17 mouse cellular contexts compared by ENCODE assay signal in genomic region chr6:100519837-100520236, GRCm38 (mm10).
DNase-seq lines count a peak whose midpoint lies in the region; ATAC-seq and TF ChIP-seq lines count a peak whose summit lies in the region.
"Had no signal": no experiment of that assay in that cellular context is flagged by ENCODE, and none has a peak within 500 bp of the region (broad histone marks: within the 10 kb centered on the region; RNA-seq: fewer than 3 reads in every experiment).

No protein-coding gene starts in this region.

- DNase-seq in hindbrain, postnatal 0 days (ENCODE audit: low spot score), result peak; percentile 44
- DNase-seq in MN1 (ENCODE audit: low spot score), result peak; percentile 41
- DNase-seq: adrenal gland, adult 8-10 months; cerebellum, postnatal 10 days; embryo, embryonic 11 days; forebrain, postnatal 0 days; gastrocnemius, adult 2 months; heart, adult 18-20 months had no signal

- H3K4me1 ChIP-seq in hindbrain, postnatal 0 days (ENCODE audit: insufficient read depth, low read length), result no peaks in the 10 kb centered on the region
- peaks cover 6% of the 10 kb centered on the region; the same call in 1 of the 2 replicates for H3K4me1 ChIP-seq in hindbrain, embryonic 16.5 days (ENCODE audit: control insufficient read depth, insufficient read depth, low read depth, low read length)
- H3K4me1 ChIP-seq in midbrain, embryonic 12.5 days, result peaks cover 13% of the 10 kb centered on the region
- H3K4me1 ChIP-seq in midbrain, embryonic 15.5 days, result peaks cover 17% of the 10 kb centered on the region

- no peaks in the 10 kb centered on the region for H3K36me3 ChIP-seq in hindbrain, postnatal 0 days (ENCODE audit: insufficient read depth, low read length)
- H3K36me3 ChIP-seq in hindbrain, embryonic 16.5 days (ENCODE audit: control insufficient read depth, insufficient read depth, low read length), result no peaks in the 10 kb centered on the region
- no peaks in the 10 kb centered on the region for H3K36me3 ChIP-seq in midbrain, embryonic 12.5 days
- H3K36me3 ChIP-seq in midbrain, embryonic 15.5 days (replicated peaks), result no peaks in the 10 kb centered on the region
- H3K36me3 ChIP-seq: G1E had no signal

- no peak for ATAC-seq in hindbrain, postnatal 0 days
- no peak for ATAC-seq in hindbrain, embryonic 16.5 days
- ATAC-seq in midbrain, embryonic 12.5 days (ENCODE audit: low FRiP score, low read depth), result 0 out of 2 replicates have a peak, but pooled peaks have one; percentile 30
- ATAC-seq in midbrain, embryonic 15.5 days (replicated peaks), result no peak
- ATAC-seq in granulocyte monocyte progenitor cell, adult 5-6 weeks (replicated peaks; ENCODE audit: poor library complexity, severe bottlenecking), result peak; percentile 26; the same call in 1 of the 2 replicates
- ATAC-seq in erythroblast, adult 5-6 weeks (replicated peaks; ENCODE audit: low FRiP score, poor library complexity, severe bottlenecking), result no peak
- ATAC-seq: forebrain, postnatal 0 days had no signal

- TF ChIP-seq CTCF in hindbrain, postnatal 0 days (IDR thresholded peaks at IDR 0.05; ENCODE audit: low read depth), result no peak

- H3K9ac ChIP-seq in hindbrain, postnatal 0 days (replicated peaks; ENCODE audit: low read length), result no peak overlapping the region
- H3K9ac ChIP-seq in hindbrain, embryonic 16.5 days (ENCODE audit: low read depth, low read length), result no peak overlapping the region
- no peak overlapping the region for H3K9ac ChIP-seq in midbrain, embryonic 12.5 days (replicated peaks)
- H3K9ac ChIP-seq in midbrain, embryonic 15.5 days, result no peak overlapping the region
- H3K9ac ChIP-seq: forebrain, postnatal 0 days had no signal

- H3K9me3 ChIP-seq in hindbrain, postnatal 0 days (ENCODE audit: low read length), result no peaks in the 10 kb centered on the region
- H3K9me3 ChIP-seq in hindbrain, embryonic 16.5 days (ENCODE audit: control insufficient read depth, low read length), result no peaks in the 10 kb centered on the region
- no peaks in the 10 kb centered on the region for H3K9me3 ChIP-seq in midbrain, embryonic 12.5 days
- no peaks in the 10 kb centered on the region for H3K9me3 ChIP-seq in midbrain, embryonic 15.5 days

- no peak overlapping the region for H3K27ac ChIP-seq in hindbrain, postnatal 0 days
- H3K27ac ChIP-seq in hindbrain, embryonic 16.5 days (ENCODE audit: low read depth, low read length), result no peak overlapping the region
- no peak overlapping the region for H3K27ac ChIP-seq in midbrain, embryonic 12.5 days (replicated peaks)
- no peak overlapping the region for H3K27ac ChIP-seq in midbrain, embryonic 15.5 days
- H3K27ac ChIP-seq: gastrocnemius, adult 2 months; kidney, postnatal 0 days; macrophage had no signal

- peaks cover 14% of the 10 kb centered on the region for H3K27me3 ChIP-seq in hindbrain, postnatal 0 days (ENCODE audit: insufficient read depth, low read length)
- H3K27me3 ChIP-seq in hindbrain, embryonic 16.5 days (replicated peaks; ENCODE audit: control insufficient read depth, insufficient read depth, low read length), result peaks cover 3% of the 10 kb centered on the region; the same call in 1 of the 2 replicates
- H3K27me3 ChIP-seq in midbrain, embryonic 12.5 days, result peaks cover 47% of the 10 kb centered on the region
- H3K27me3 ChIP-seq in midbrain, embryonic 15.5 days (replicated peaks), result peaks cover 7% of the 10 kb centered on the region; the same call in 1 of the 2 replicates

- WGBS in hindbrain, postnatal 0 days, result 43% methylated on average over 12 of the region's 12 CpGs
- 41% methylated on average over 12 of the region's 12 CpGs for WGBS in hindbrain, embryonic 16.5 days
- WGBS in midbrain, embryonic 12.5 days, result 64% methylated on average over 12 of the region's 12 CpGs
- 45% methylated on average over 12 of the region's 12 CpGs for WGBS in midbrain, embryonic 15.5 days

- H3K4me2 ChIP-seq in hindbrain, postnatal 0 days (ENCODE audit: low read depth, low read length), result no peak overlapping the region
- no peak overlapping the region for H3K4me2 ChIP-seq in hindbrain, embryonic 16.5 days (ENCODE audit: low read length)
- no peak overlapping the region for H3K4me2 ChIP-seq in midbrain, embryonic 12.5 days (replicated peaks)
- H3K4me2 ChIP-seq in midbrain, embryonic 15.5 days, result no peak overlapping the region

- H3K4me3 ChIP-seq in hindbrain, postnatal 0 days (ENCODE audit: low read length), result no peak overlapping the region
- no peak overlapping the region for H3K4me3 ChIP-seq in hindbrain, embryonic 16.5 days (ENCODE audit: low read length)
- H3K4me3 ChIP-seq in midbrain, embryonic 12.5 days, result no peak overlapping the region
- H3K4me3 ChIP-seq in midbrain, embryonic 15.5 days, result no peak overlapping the region
- H3K4me3 ChIP-seq: erythroblast, embryonic 14.5 days; gastrocnemius, adult 2 months had no signal

Comparison
In these comparisons a context has a peak if more than half of its experiments do, and no peak if none do; other contexts are left out.
1. ATAC-seq: peak in midbrain, embryonic 12.5 days (single experiment) and granulocyte monocyte progenitor cell, adult 5-6 weeks (single experiment); none in hindbrain, postnatal 0 days (single experiment), hindbrain, embryonic 16.5 days (single experiment), midbrain, embryonic 15.5 days (single experiment) and erythroblast, adult 5-6 weeks (single experiment).